Mouse (Mus musculus) spleen, adult 2 months (tissue): ENCODE data around the gene Cbx8. TPM values are rescaled to one million over a fixed set of nuclear protein-coding genes. Genes with fewer than 3 reads are reported as not detected.
A peak's percentile ranks its signal among the peaks of the same experiment; 100 is the strongest.

Experiments
- DNase-seq, 2 experiments: peaks; one replicate each; pipeline versions ENCODE4 v3.0.0 to v3.0.0-alpha.2; 2012 to 2021; ENCODE audit warnings: low spot score in 2 of 2, low read depth in 1 of 2
- H3K27ac ChIP-seq: fragments of 200-500 bp; 2 replicates; pipeline ENCODE4 v1.5.1; 2012; ENCODE audit warnings: low read length, inconsistent platforms; ENCODE audit not compliant: insufficient read depth
- H3K27me3 ChIP-seq: fragments of 200-500 bp; 2 replicates; pipeline ENCODE4 v1.6.1; 2012; ENCODE audit warnings: mild to moderate bottlenecking, moderate library complexity, low read length, inconsistent platforms; ENCODE audit not compliant: control insufficient read depth, insufficient read depth
- H3K36me3 ChIP-seq: fragments of 200-500 bp; 2 replicates; pipeline ENCODE4 v1.6.1; 2012; ENCODE audit warnings: mild to moderate bottlenecking, low read length, inconsistent platforms; ENCODE audit not compliant: control insufficient read depth, insufficient read depth
- H3K4me1 ChIP-seq: fragments of 200-500 bp; 2 replicates; pipeline ENCODE4 v1.6.1; 2011; ENCODE audit warnings: inconsistent platforms; ENCODE audit not compliant: control insufficient read depth, insufficient read depth, insufficient read length
- H3K4me3 ChIP-seq: fragments of 200-500 bp; 2 replicates; pipeline ENCODE4 v1.5.1; 2011; ENCODE audit warnings: mild to moderate bottlenecking, inconsistent platforms; ENCODE audit not compliant: insufficient read depth, insufficient read length; ENCODE audit errors: extremely low read depth
- CTCF ChIP-seq: fragments of 200-500 bp; IDR thresholded peaks from 2 replicates; pipeline ENCODE4 v1.5.1; 2011; ENCODE audit warnings: mild to moderate bottlenecking, inconsistent platforms; ENCODE audit not compliant: insufficient read depth, insufficient read length, insufficient replicate concordance; ENCODE audit errors: extremely low read depth
- POLR2A ChIP-seq: fragments of 200-500 bp; IDR thresholded peaks from 2 replicates; pipeline ENCODE4 v1.6.1; 2011; ENCODE audit warnings: low read depth, low read length, inconsistent platforms
- WGBS: fragments of 180-500 bp; shearing (Covaris S2); methylation state at CpG from one replicate; pipeline ENCODE4 v1.1.7; 2018; 5-methylcytosine and 5-hydroxymethylcytosine counted together
- polyA plus RNA-seq: library from polyadenylated mRNA; depleted of rRNA; stranded (reverse); fragments of >200 nt; gene quantifications from 2 replicates; pipeline ENCODE4 v1.2.3, GENCODE M21; 2012; rRNA removed

Cbx8 gene
- polyA plus RNA-seq, 1 experiment: 4.5 TPM

- no peak overlapping the region for H3K4me3 ChIP-seq
- no peaks in the 10 kb centered on the region; the same call in 1 of the 2 replicates for H3K27me3 ChIP-seq
- no peaks in the 10 kb centered on the region for H3K36me3 ChIP-seq
- peak in 1 of 2 experiments; percentile 64 for DNase-seq
- TF ChIP-seq POLR2A: no peak
- peak; percentile 86 for TF ChIP-seq CTCF
- H3K27ac ChIP-seq: no peak overlapping the region
- WGBS: 20% methylated on average over 30 of the region's 30 CpGs
- H3K4me1 ChIP-seq: no peaks in the 10 kb centered on the region
Measured at GRCm38 (mm10) chr11:118998540-118999265, 42.1 kb downstream of the Cbx8 start.

- H3K4me1 ChIP-seq: peaks cover 8% of the 10 kb centered on the region; the same call in 1 of the 2 replicates
- no peak overlapping the region for H3K4me3 ChIP-seq
- H3K36me3 ChIP-seq: no peaks in the 10 kb centered on the region
- 53% methylated on average over 3 of the region's 3 CpGs for WGBS
- TF ChIP-seq POLR2A (no peak), CTCF (no peak)
- no peak for DNase-seq
- H3K27me3 ChIP-seq: no peaks in the 10 kb centered on the region; the same call in 1 of the 2 replicates
- H3K27ac ChIP-seq: no peak overlapping the region
Measured at GRCm38 (mm10) chr11:118997182-118997581, 43.6 kb downstream of the Cbx8 start.

- no peak for DNase-seq
- 90% methylated on average over 4 of the region's 4 CpGs for WGBS
- Histone ChIP-seq H3K4me3 (no peak overlapping the region), H3K36me3 (no peaks in the 10 kb centered on the region), H3K27ac (no peak overlapping the region), H3K4me1 (peaks cover 8% of the 10 kb centered on the region; the same call in 1 of the 2 replicates), H3K27me3 (no peaks in the 10 kb centered on the region; the same call in 1 of the 2 replicates)
- TF ChIP-seq POLR2A (no peak), CTCF (no peak)
Measured at GRCm38 (mm10) chr11:118995448-118995847, 45.3 kb downstream of the Cbx8 start.

GRCm38 (mm10) chr11:118992781-118993180 lies 48.0 kb downstream of the Cbx8 start:
- H3K27ac ChIP-seq: peak overlapping the region; percentile 31; the same call in 1 of the 2 replicates
- no peak overlapping the region for H3K4me3 ChIP-seq
- peaks cover 8% of the 10 kb centered on the region; the same call in 1 of the 2 replicates for H3K4me1 ChIP-seq
- H3K36me3 ChIP-seq: no peaks in the 10 kb centered on the region
- peak in 1 of 2 experiments; percentile 55 for DNase-seq
- WGBS: 4% methylated on average over 3 of the region's 3 CpGs
- no peaks in the 10 kb centered on the region; the same call in 1 of the 2 replicates for H3K27me3 ChIP-seq
- TF ChIP-seq POLR2A (no peak), CTCF (no peak)

- Histone ChIP-seq H3K4me3 (no peak within 1 kb of the TSS), H3K4me1 (peaks cover 7% of the 10 kb centered on the region; the same call in 1 of the 2 replicates), H3K36me3 (no peaks in the 10 kb centered on the region), H3K27me3 (peaks cover 1% of the 10 kb centered on the region; the same call in 1 of the 2 replicates), H3K27ac (no peak within 1 kb of the TSS)
- DNase-seq: no peak
- TF ChIP-seq CTCF (no peak), POLR2A (no peak)
- 86% methylated on average over 10 of the region's 10 CpGs for WGBS
Measured at GRCm38 (mm10) chr11:118987999-118988398, 52.8 kb downstream of the Cbx8 start, which contains the start of gene Enpp7. TSS of gene Enpp7 (plus strand) at chr11:118988188.

Other genes starting within 250 kb of the Cbx8 start
- gene Rbfox3, start 129.4 kb downstream of the Cbx8 start, polyA plus RNA-seq: 0.48 and 0.51 TPM in 2 replicates
- not detected in 2 replicates for gene Enpp7, start 52.8 kb downstream of the Cbx8 start, polyA plus RNA-seq
- gene Cbx2, start 18.0 kb downstream of the Cbx8 start, polyA plus RNA-seq: 1.8 and 2.1 TPM in 2 replicates
- 17.2 and 23.5 TPM in 2 replicates for gene Cbx4, start 45.3 kb upstream of the Cbx8 start, polyA plus RNA-seq
- gene Tbc1d16, start 187.5 kb upstream of the Cbx8 start, polyA plus RNA-seq: 3.9 and 4.6 TPM in 2 replicates
- 0.47 TPM in 2 replicates for gene Ccdc40, start 187.6 kb upstream of the Cbx8 start, polyA plus RNA-seq
- gene Gaa, start 226.9 kb upstream of the Cbx8 start, polyA plus RNA-seq: 68.2 and 81.1 TPM in 2 replicates